Mouse (Mus musculus) inflammation-experienced regulatory T-cells (primary cell): Measurements from ENCODE around the gene Tas1r2. TPM values are rescaled to one million over a fixed set of nuclear protein-coding genes. Genes with fewer than 3 reads are reported as not detected.

Experiments used
- polyA plus RNA-seq, 2 experiments: library from polyadenylated mRNA; unstranded; fragments of 100-300 nt; shearing (Covaris generic); gene quantifications; one replicate each; pipeline ENCODE4 v1.2.1; 2017

Gene Tas1r2
- polyA plus RNA-seq, result not detected

DNA sequence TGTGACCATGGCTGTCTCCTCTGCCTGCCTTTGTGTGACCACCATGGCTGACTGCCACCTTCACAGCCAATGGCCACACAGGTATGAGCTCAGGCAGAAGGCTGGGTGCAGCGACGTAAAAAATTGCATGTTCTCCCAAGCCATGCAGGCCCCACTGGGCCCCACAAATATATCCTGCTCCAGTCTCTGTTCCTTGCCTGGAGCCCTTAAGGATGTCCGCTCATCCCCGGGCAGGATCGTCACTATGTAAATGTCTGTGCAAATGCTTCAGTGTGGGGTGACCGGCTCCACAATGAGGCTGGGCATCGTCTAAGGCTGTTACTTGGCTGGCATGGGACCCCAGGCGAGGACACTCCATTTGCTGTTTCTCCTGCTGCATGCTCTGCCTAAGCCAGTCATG lies at the start of gene Tas1r2:
Gene Tas1r2 (plus strand): TSS at position 301 of the 400 bp plus-strand sequence.

DNA sequence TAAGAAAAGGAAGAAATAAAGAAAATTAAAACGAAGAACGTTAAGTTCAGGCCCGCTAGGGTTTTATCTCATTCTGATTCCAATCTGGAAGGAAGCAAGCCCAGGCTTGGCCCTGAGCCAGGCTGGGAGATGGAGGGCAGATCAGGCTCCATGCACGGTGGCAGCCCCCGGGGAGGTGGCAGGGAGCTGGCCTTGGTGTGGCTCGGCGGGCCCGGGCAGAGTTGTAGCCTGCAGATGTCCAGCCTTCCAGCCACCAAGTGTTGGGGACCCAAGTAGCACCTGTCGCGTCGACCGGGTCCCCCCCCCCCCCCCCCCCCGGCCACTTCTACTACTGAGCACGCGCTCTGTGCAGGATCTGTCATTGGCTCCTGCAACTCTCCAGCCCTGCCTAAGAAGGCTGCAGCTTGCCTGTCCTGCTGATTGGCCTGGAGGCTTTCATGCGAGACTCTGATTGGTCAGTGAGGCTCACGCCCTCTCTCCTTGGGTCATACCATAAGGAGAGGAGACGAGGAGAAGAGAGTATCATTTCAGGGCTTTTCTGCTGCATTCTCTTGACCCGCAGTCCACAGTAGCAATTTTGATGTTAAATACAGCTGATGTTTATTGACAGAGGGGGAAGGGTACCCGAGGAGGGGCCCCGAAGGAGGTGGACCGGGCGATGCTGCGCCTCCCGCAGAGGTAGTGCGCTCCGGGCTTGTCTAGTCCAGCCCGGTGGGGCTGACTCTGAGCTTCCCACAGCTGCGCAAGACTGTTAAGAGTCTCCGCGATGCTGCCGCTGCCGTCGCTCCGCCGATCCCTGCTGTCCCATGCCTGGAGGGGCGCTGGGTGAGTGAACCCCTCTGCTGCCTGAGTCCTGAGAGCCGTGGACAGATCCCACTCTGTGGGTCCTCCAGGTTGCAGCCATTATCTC lies 30.7 kb upstream of the Tas1r2 start, which contains the start of gene Aldh4a1:
Gene Aldh4a1 (plus strand): TSS at position 494 of the 910 bp plus-strand sequence.

Other genes with a start within 250 kb of the Tas1r2 start
- gene Iffo2, start 123.0 kb upstream of the Tas1r2 start, polyA plus RNA-seq, result 1 to 10 TPM; 4.1 to 4.2 TPM
- gene Gm21969, start 50.4 kb upstream of the Tas1r2 start, polyA plus RNA-seq, result under 1 TPM in 1 of 2 experiments, not detected in 1; 0.05 TPM
- gene Aldh4a1, start 30.7 kb upstream of the Tas1r2 start, polyA plus RNA-seq, result 10 to 100 TPM; 14.7 to 35.7 TPM
- not detected for gene Pax7, start 180.0 kb downstream of the Tas1r2 start, polyA plus RNA-seq